Mouse (Mus musculus) embryonic facial prominence, embryonic 11.5 days (tissue): ENCODE measurements around the gene Tm9sf4. TPM values are rescaled to one million over a fixed set of nuclear protein-coding genes. Genes with fewer than 3 reads are reported as not detected.

Experiments
- ATAC-seq: fragments of 200-750 bp; cut with Nextera tagmentation; replicated peaks from 2 replicates; pipeline ENCODE4 v1.8.0; 2017; ENCODE audit warnings: low read depth; ENCODE audit not compliant: insufficient number of reproducible peaks, low FRiP score, low TSS enrichment
- DNase-seq: peaks from one replicate; pipeline ENCODE4 v3.0.0-alpha.2; 2015; ENCODE audit warnings: low spot score
- H3K27ac ChIP-seq: fragments of 300-500 bp; sonication (generic); replicated peaks from 2 replicates; pipeline ENCODE4 v1.5.1; 2014; ENCODE audit warnings: mild to moderate bottlenecking, low read depth, low read length, control low read depth
- H3K27me3 ChIP-seq: fragments of 300-500 bp; sonication (generic); 2 replicates; pipeline ENCODE4 v1.6.1; 2014; ENCODE audit warnings: mild to moderate bottlenecking, low read length, moderate library complexity, mixed read lengths; ENCODE audit not compliant: control insufficient read depth, insufficient read depth
- H3K36me3 ChIP-seq: fragments of 300-500 bp; sonication (generic); replicated peaks from 2 replicates; pipeline ENCODE4 v1.6.1; 2014; ENCODE audit warnings: low read depth, mild to moderate bottlenecking, low read length, moderate library complexity, mixed read lengths; ENCODE audit not compliant: control insufficient read depth, insufficient read depth
- H3K4me1 ChIP-seq: fragments of 300-500 bp; sonication (generic); 2 replicates; pipeline ENCODE4 v1.6.1; 2014; ENCODE audit warnings: low read length, mixed read lengths; ENCODE audit not compliant: control insufficient read depth, insufficient read depth
- H3K4me2 ChIP-seq: fragments of 300-500 bp; sonication (generic); 2 replicates; pipeline ENCODE4 v1.6.1; 2014; ENCODE audit warnings: low read depth, mild to moderate bottlenecking, control low read depth, low read length, moderate library complexity
- H3K4me3 ChIP-seq: fragments of 300-500 bp; sonication (generic); 2 replicates; pipeline ENCODE4 v1.5.1; 2014; ENCODE audit warnings: low read depth, low read length, control low read depth
- H3K9ac ChIP-seq: fragments of 300-500 bp; sonication (generic); replicated peaks from 2 replicates; pipeline ENCODE4 v1.6.1; 2014; ENCODE audit warnings: mild to moderate bottlenecking, control low read depth, low read length
- H3K9me3 ChIP-seq: fragments of 300-500 bp; sonication (generic); replicated peaks from 2 replicates; pipeline ENCODE4 v1.6.1; 2016; ENCODE audit warnings: mild to moderate bottlenecking, low read length, inconsistent platforms, mixed read lengths; ENCODE audit not compliant: control insufficient read depth
- WGBS: fragments of 180-500 bp; shearing (Covaris S2); extraction: QIAGEN DNeasy Blood & Tissue Kit; methylation state at CpG from one replicate; pipeline ENCODE4 v1.1.7; 2014; 5-methylcytosine and 5-hydroxymethylcytosine counted together
- polyA plus RNA-seq: library from polyadenylated mRNA; unstranded; fragments of >200 nt; fragmentation: Nextera tagmentation; extraction: Ambion mirVana; gene quantifications from 2 replicates; pipeline ENCODE4 v1.2.1, GENCODE M21; 2014

Tm9sf4 gene
- polyA plus RNA-seq, 1 experiment from 2014 or later, result 84.0 TPM

- Histone ChIP-seq H3K4me1 (peaks cover 4% of the 10 kb centered on the region; the same call in 1 of the 2 replicates), H3K9ac (no peak overlapping the region), H3K27ac (no peak overlapping the region), H3K4me3 (no peak overlapping the region), H3K9me3 (no peaks in the 10 kb centered on the region), H3K36me3 (peaks cover 5% of the 10 kb centered on the region), H3K4me2 (no peak overlapping the region), H3K27me3 (no peaks in the 10 kb centered on the region)
- no peak for DNase-seq
- 66% methylated on average over 4 of the region's 4 CpGs for WGBS
- ATAC-seq, result no peak
Observed at GRCm38 (mm10) chr2:153237891-153238290, 76.8 kb downstream of the Tm9sf4 start.

GRCm38 (mm10) chr2:153238406-153238805, 77.3 kb downstream of the Tm9sf4 start:
- 83% methylated on average over 2 of the region's 2 CpGs for WGBS
- no peak overlapping the region for H3K9ac ChIP-seq
- no peaks in the 10 kb centered on the region for H3K27me3 ChIP-seq
- peaks cover 5% of the 10 kb centered on the region for H3K36me3 ChIP-seq
- peaks cover 4% of the 10 kb centered on the region; the same call in 1 of the 2 replicates for H3K4me1 ChIP-seq
- DNase-seq (no peak), ATAC-seq (no peak)
- H3K9me3 ChIP-seq, result no peaks in the 10 kb centered on the region
- no peak overlapping the region for H3K4me3 ChIP-seq
- no peak overlapping the region for H3K4me2 ChIP-seq
- H3K27ac ChIP-seq, result no peak overlapping the region

GRCm38 (mm10) chr2:153239021-153239859, 78.1 kb downstream of the Tm9sf4 start:
- peak; percentile 12 for DNase-seq

GRCm38 (mm10) chr2:153239860-153240480, 78.9 kb downstream of the Tm9sf4 start:
- H3K36me3 ChIP-seq, result no peaks in the 10 kb centered on the region

More at GRCm38 (mm10) chr2:153239021-153239859, 78.1 kb downstream of the Tm9sf4 start:
- Histone ChIP-seq H3K4me1 (peaks cover 4% of the 10 kb centered on the region; the same call in 1 of the 2 replicates), H3K4me3 (peak overlapping the region; percentile 97), H3K4me2 (peak overlapping the region; percentile 87), H3K27me3 (no peaks in the 10 kb centered on the region), H3K9me3 (no peaks in the 10 kb centered on the region), H3K9ac (peak overlapping the region; percentile 97), H3K27ac (no peak overlapping the region), H3K36me3 (peaks cover 5% of the 10 kb centered on the region; the same call in 1 of the 2 replicates)
- no peak for ATAC-seq
- WGBS, result 64% methylated on average over 7 of the region's 7 CpGs

GRCm38 (mm10) chr2:153240701-153241235, 79.7 kb downstream of the Tm9sf4 start:
- Histone ChIP-seq H3K27me3 (no peaks in the 10 kb centered on the region), H3K27ac (peak overlapping the region; percentile 86), H3K9ac (peak overlapping the region; percentile 97), H3K4me2 (peak overlapping the region; percentile 87), H3K36me3 (no peaks in the 10 kb centered on the region), H3K9me3 (no peaks in the 10 kb centered on the region), H3K4me3 (peak overlapping the region; percentile 97), H3K4me1 (peaks cover 4% of the 10 kb centered on the region; the same call in 1 of the 2 replicates)
- ATAC-seq (peak; percentile 61), DNase-seq (peak; percentile 26)
- WGBS, result 0% methylated on average over 33 of the region's 33 CpGs

More at GRCm38 (mm10) chr2:153239860-153240480, 78.9 kb downstream of the Tm9sf4 start:
- DNase-seq, result peak; percentile 49
- peak overlapping the region; percentile 97 for H3K9ac ChIP-seq
- H3K27ac ChIP-seq, result peak overlapping the region; percentile 86; the same call in 1 of the 2 replicates
- peak overlapping the region; percentile 87 for H3K4me2 ChIP-seq
- no peak for ATAC-seq
- H3K4me3 ChIP-seq, result peak overlapping the region; percentile 97
- peaks cover 4% of the 10 kb centered on the region; the same call in 1 of the 2 replicates for H3K4me1 ChIP-seq
- 7% methylated on average over 22 of the region's 22 CpGs for WGBS
- H3K9me3 ChIP-seq, result no peaks in the 10 kb centered on the region
- H3K27me3 ChIP-seq, result no peaks in the 10 kb centered on the region

GRCm38 (mm10) chr2:153241250-153242014, 80.3 kb downstream of the Tm9sf4 start, which contains the start of the genes Plagl2 and Pofut1:
Gene Plagl2, minus strand, starts transcription at chr2:153241426.
Gene Pofut1, plus strand, starts transcription at chr2:153241533.
- Histone ChIP-seq H3K36me3 (no peaks in the 10 kb centered on the region), H3K9me3 (no peaks in the 10 kb centered on the region), H3K4me1 (peaks cover 4% of the 10 kb centered on the region; the same call in 1 of the 2 replicates), H3K4me2 (peak within 1 kb of the TSS; percentile 87), H3K27me3 (no peaks in the 10 kb centered on the region), H3K27ac (peak within 1 kb of the TSS; percentile 86), H3K9ac (peak within 1 kb of the TSS; percentile 97), H3K4me3 (peak within 1 kb of the TSS; percentile 97)
- WGBS, result under 1% methylated on average over 60 of the region's 72 CpGs
- DNase-seq, result peak; percentile 94
- peak; percentile 95 for ATAC-seq

- Histone ChIP-seq H3K36me3 (no peaks in the 10 kb centered on the region), H3K4me3 (peak overlapping the region; percentile 97), H3K9me3 (no peaks in the 10 kb centered on the region), H3K9ac (peak overlapping the region; percentile 97; the same call in 1 of the 2 replicates), H3K4me1 (peaks cover 4% of the 10 kb centered on the region; the same call in 1 of the 2 replicates), H3K27me3 (no peaks in the 10 kb centered on the region), H3K27ac (no peak overlapping the region), H3K4me2 (peak overlapping the region; percentile 87)
- DNase-seq (peak; percentile 3), ATAC-seq (no peak)
- WGBS, result 71% methylated on average over 6 of the region's 6 CpGs
Observed at GRCm38 (mm10) chr2:153242156-153242555, 81.1 kb downstream of the Tm9sf4 start.
